Mouse (Mus musculus): ENCODE data around the gene C130026I21Rik.
"Not testable (repeated sequence)": the region's sequence is repeated elsewhere in the genome, so short reads cannot be mapped to it uniquely, and the experiment has no call there.

GRCm38 (mm10) chr1:85181981-85182380 is 88.4 kb downstream of the C130026I21Rik start:
- TF ChIP-seq CTCF (IDR thresholded peaks at IDR 0.05; ENCODE audit: low read depth, low read length); POLR2A (IDR thresholded peaks at IDR 0.05; ENCODE audit: insufficient read depth, low read length); EP300 (IDR thresholded peaks at IDR 0.05; ENCODE audit: insufficient read depth, low read depth, low read length): not testable (repeated sequence)
